In genomic region chr5:143049013-143049385, GRCm38 (mm10) we compare ENCODE assay signal across 8 mouse cellular contexts.
DNase-seq lines count a peak whose midpoint lies in the region; ATAC-seq lines count a peak whose summit lies in the region.

No protein-coding gene starts in this region.

- H3K27me3 ChIP-seq in hindbrain, embryonic 12.5 days = no peaks in the 10 kb centered on the region
- H3K27me3 ChIP-seq in hindbrain, embryonic 11.5 days (ENCODE audit: control insufficient read depth, insufficient read depth, low read length) = no peaks in the 10 kb centered on the region
- no peaks in the 10 kb centered on the region for H3K27me3 ChIP-seq in forebrain, embryonic 14.5 days (replicated peaks; ENCODE audit: control insufficient read depth, insufficient read depth, low read length)

- no peak overlapping the region for H3K4me2 ChIP-seq in hindbrain, embryonic 12.5 days (replicated peaks)
- H3K4me2 ChIP-seq in hindbrain, embryonic 11.5 days (replicated peaks; ENCODE audit: low read depth, low read length) = no peak overlapping the region
- H3K4me2 ChIP-seq in forebrain, embryonic 14.5 days (ENCODE audit: low read length) = no peak overlapping the region

- H3K9me3 ChIP-seq in hindbrain, embryonic 12.5 days (replicated peaks) = no peaks in the 10 kb centered on the region
- H3K9me3 ChIP-seq in hindbrain, embryonic 11.5 days (ENCODE audit: control insufficient read depth, low read length) = no peaks in the 10 kb centered on the region
- no peaks in the 10 kb centered on the region for H3K9me3 ChIP-seq in forebrain, embryonic 14.5 days (replicated peaks; ENCODE audit: control insufficient read depth, low read length)

- H3K27ac ChIP-seq in hindbrain, embryonic 12.5 days = peak overlapping the region; percentile 64; the same call in 1 of the 2 replicates
- H3K27ac ChIP-seq in hindbrain, embryonic 11.5 days (ENCODE audit: low read depth, low read length) = no peak overlapping the region
- peak overlapping the region; percentile 86 for H3K27ac ChIP-seq in forebrain, embryonic 14.5 days (ENCODE audit: low read depth, low read length)
- H3K27ac ChIP-seq in macrophage = peak overlapping the region; percentile 82

- no peak for DNase-seq in hindbrain, embryonic 11.5 days (ENCODE audit: low spot score)
- peak; percentile 58 for DNase-seq in NIH3T3 (ENCODE audit: low read depth)
- DNase-seq in forebrain, embryonic 14.5 days (ENCODE audit: low spot score) = no peak
- no peak for DNase-seq in right cerebral cortex, postnatal 4 days
- DNase-seq in thymus, postnatal 14 days = no peak

- 0 out of 2 replicates have a peak, but pooled peaks cover 9% of the 10 kb centered on the region for H3K36me3 ChIP-seq in hindbrain, embryonic 12.5 days
- H3K36me3 ChIP-seq in hindbrain, embryonic 11.5 days (ENCODE audit: control insufficient read depth, insufficient read depth, low read length) = no peaks in the 10 kb centered on the region
- no peaks in the 10 kb centered on the region for H3K36me3 ChIP-seq in forebrain, embryonic 14.5 days (ENCODE audit: control insufficient read depth, insufficient read depth, low read length)
- H3K36me3 ChIP-seq in macrophage (ENCODE audit: inconsistent target) = no peaks in the 10 kb centered on the region; the same call in 1 of the 2 replicates

- H3K4me3 ChIP-seq in hindbrain, embryonic 12.5 days = no peak overlapping the region
- no peak overlapping the region for H3K4me3 ChIP-seq in hindbrain, embryonic 11.5 days (ENCODE audit: low read depth, low read length)
- no peak overlapping the region for H3K4me3 ChIP-seq in forebrain, embryonic 14.5 days (ENCODE audit: low read depth, low read length)
- H3K4me3 ChIP-seq in macrophage (ENCODE audit: inconsistent target) = no peak overlapping the region

- H3K4me1 ChIP-seq in hindbrain, embryonic 12.5 days = peaks cover 25% of the 10 kb centered on the region
- H3K4me1 ChIP-seq in hindbrain, embryonic 11.5 days (replicated peaks; ENCODE audit: control insufficient read depth, insufficient read depth, low read length) = no peaks in the 10 kb centered on the region
- peaks cover 21% of the 10 kb centered on the region for H3K4me1 ChIP-seq in forebrain, embryonic 14.5 days (ENCODE audit: control insufficient read depth, insufficient read depth, low read length)

- no peak overlapping the region for H3K9ac ChIP-seq in hindbrain, embryonic 12.5 days
- no peak overlapping the region for H3K9ac ChIP-seq in hindbrain, embryonic 11.5 days (ENCODE audit: low read depth, low read length)
- H3K9ac ChIP-seq in forebrain, embryonic 14.5 days (ENCODE audit: low read length) = no peak overlapping the region

- no peak for ATAC-seq in hindbrain, embryonic 12.5 days (ENCODE audit: low FRiP score)
- ATAC-seq in hindbrain, embryonic 11.5 days (ENCODE audit: low FRiP score) = no peak
- ATAC-seq in forebrain, embryonic 14.5 days = no peak
- ATAC-seq in frontal cortex, adult (ENCODE audit: low TSS enrichment) = no peak

- peaks cover 7% of the 10 kb centered on the region; the same call in 1 of the 2 replicates for H3K79me2 ChIP-seq in macrophage (ENCODE audit: inconsistent target)

- WGBS in hindbrain, embryonic 12.5 days = 79% methylated on average over 1 of the region's 1 CpGs
- 71% methylated on average over 1 of the region's 1 CpGs for WGBS in hindbrain, embryonic 11.5 days
- WGBS in forebrain, embryonic 14.5 days = 79% methylated on average over 1 of the region's 1 CpGs
- 67% methylated on average over 1 of the region's 1 CpGs for WGBS in macrophage (ENCODE audit: missing documents)
